Mouse (Mus musculus) liver, adult 2 months (tissue): ENCODE data around the gene Gm49395. TPM values are rescaled to one million over a fixed set of nuclear protein-coding genes. Genes with fewer than 3 reads are reported as not detected.

ENCODE experiments used
- DNase-seq: peaks from one replicate; pipeline ENCODE4 v3.0.0-alpha.2; 2011; ENCODE audit warnings: low read depth, low spot score; ENCODE audit errors: extremely low read depth
- H3K27ac ChIP-seq: fragments of 200-500 bp; replicated peaks from 2 replicates; pipeline ENCODE4 v1.5.1; 2012; ENCODE audit warnings: low read depth, mild to moderate bottlenecking, control low read depth, inconsistent platforms, low read length; ENCODE audit not compliant: insufficient read depth
- H3K27me3 ChIP-seq: fragments of 200-500 bp; 2 replicates; pipeline ENCODE4 v1.6.1; 2012; ENCODE audit warnings: mild to moderate bottlenecking, moderate library complexity, low read length, inconsistent platforms; ENCODE audit not compliant: control insufficient read depth, insufficient read depth
- H3K36me3 ChIP-seq: fragments of 200-500 bp; 2 replicates; pipeline ENCODE4 v1.6.1; 2012; ENCODE audit warnings: low read length, inconsistent platforms; ENCODE audit not compliant: control insufficient read depth, insufficient read depth
- H3K4me1 ChIP-seq: fragments of 200-500 bp; 2 replicates; pipeline ENCODE4 v1.6.1; 2011; ENCODE audit warnings: low read length; ENCODE audit not compliant: control insufficient read depth, insufficient read depth
- H3K4me3 ChIP-seq: fragments of 200-500 bp; 2 replicates; pipeline ENCODE4 v1.5.1; 2011; ENCODE audit warnings: low read depth, mild to moderate bottlenecking, control low read depth, low read length, moderate library complexity; ENCODE audit not compliant: insufficient read depth
- H3K79me2 ChIP-seq: fragments of 200-500 bp; 2 replicates; pipeline ENCODE4 v1.6.1; 2012; ENCODE audit warnings: inconsistent platforms, mild to moderate bottlenecking, low read length, moderate library complexity; ENCODE audit not compliant: control insufficient read depth, insufficient read depth
- H3K9ac ChIP-seq: fragments of 200-500 bp; 2 replicates; pipeline ENCODE4 v1.6.1; 2012; ENCODE audit warnings: low read depth, mild to moderate bottlenecking, control low read depth, inconsistent platforms, low read length
- CTCF ChIP-seq: fragments of 200-500 bp; IDR thresholded peaks from 2 replicates; pipeline ENCODE4 v1.5.1; 2011; ENCODE audit warnings: low read depth, low read length, control low read depth
- POLR2A ChIP-seq: fragments of 200-500 bp; IDR thresholded peaks from 2 replicates; pipeline ENCODE4 v1.6.1; 2011; ENCODE audit warnings: low read length, control low read depth; ENCODE audit not compliant: insufficient read depth; ENCODE audit errors: extremely low read depth
- WGBS: fragments of 180-500 bp; shearing (Covaris S2); methylation state at CpG from one replicate; pipeline ENCODE4 v1.1.7; 2018; 5-methylcytosine and 5-hydroxymethylcytosine counted together
- polyA plus RNA-seq: library from polyadenylated mRNA; depleted of rRNA; stranded (reverse); fragments of >200 nt; gene quantifications from 2 replicates; pipeline ENCODE4 v1.2.3, GENCODE M21; 2012; rRNA removed
- total RNA-seq: library from RNA; depleted of rRNA; stranded (reverse); fragments of >200 nt; gene quantifications from 2 replicates; pipeline ENCODE4 v1.2.3, GENCODE M21; 2014; rRNA removed

Gene Gm49395
- total RNA-seq, result 1.6 and 2.7 TPM in 2 replicates
- 1.5 and 1.6 TPM in 2 replicates for polyA plus RNA-seq

GRCm38 (mm10) chr13:115101355-115102191, at the start of gene Gm49395, which contains the start of gene Itga1:
TSS of gene Gm49395 (minus strand) at chr13:115101921.
TSS of gene Itga1 (minus strand) at chr13:115101964.
- TF ChIP-seq CTCF, result peak; percentile 45
- TF ChIP-seq POLR2A, result peak; percentile 33; the same call in 1 of the 2 replicates
- H3K79me2 ChIP-seq, result peaks cover 10% of the 10 kb centered on the region; the same call in 1 of the 2 replicates
- H3K4me1 ChIP-seq, result peaks cover 10% of the 10 kb centered on the region
- peaks cover 1% of the 10 kb centered on the region; the same call in 1 of the 2 replicates for H3K36me3 ChIP-seq
- H3K4me3 ChIP-seq, result peak within 1 kb of the TSS; percentile 88
- H3K27me3 ChIP-seq, result no peaks in the 10 kb centered on the region
- peak; percentile 100 for DNase-seq
- H3K27ac ChIP-seq, result peak within 1 kb of the TSS; percentile 97
- WGBS, result under 1% methylated on average over 39 of the region's 39 CpGs
- peak within 1 kb of the TSS; percentile 86 for H3K9ac ChIP-seq

DNA sequence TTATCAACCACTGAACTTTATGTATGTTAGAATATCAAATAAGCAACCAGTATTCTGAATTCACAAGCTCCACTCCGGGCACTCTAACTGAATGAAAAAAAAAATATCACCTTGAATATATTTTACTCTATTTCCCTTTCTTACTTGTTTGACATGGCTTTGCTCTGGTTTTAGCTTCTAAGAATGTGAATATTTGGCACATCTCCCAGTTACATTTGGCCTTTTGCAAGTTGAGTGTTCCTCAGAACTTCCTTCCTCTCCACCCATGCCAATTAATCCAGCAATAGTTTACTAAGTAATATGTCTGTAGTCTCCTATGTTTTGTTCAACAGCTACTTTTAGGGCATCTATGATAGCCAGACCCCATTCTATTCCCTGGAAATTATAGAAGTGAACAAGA, 48.9 kb upstream of the Gm49395 start:
- H3K36me3 ChIP-seq, result no peaks in the 10 kb centered on the region

DNA sequence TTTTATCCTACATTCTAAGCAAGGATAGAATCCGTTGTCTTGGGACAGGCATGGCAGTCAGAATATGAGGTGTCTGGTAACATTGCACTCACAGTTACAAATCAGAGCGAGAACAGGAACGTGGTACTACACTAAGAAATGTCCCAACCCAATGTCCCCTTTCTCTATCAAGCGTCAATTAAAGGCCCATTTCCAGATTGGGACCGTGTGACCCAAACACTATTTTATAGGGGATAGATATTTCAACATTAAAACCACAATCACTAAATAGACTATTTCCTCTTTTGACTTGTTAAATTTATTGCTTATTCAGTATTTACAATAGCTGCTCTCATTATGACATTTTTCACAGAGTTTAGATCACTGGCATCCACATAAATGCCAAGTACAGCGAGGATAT, 48.1 kb upstream of the Gm49395 start:
- Histone ChIP-seq H3K9ac (no peak overlapping the region), H3K4me3 (no peak overlapping the region), H3K4me1 (no peaks in the 10 kb centered on the region), H3K36me3 (no peaks in the 10 kb centered on the region), H3K27me3 (no peaks in the 10 kb centered on the region), H3K79me2 (no peaks in the 10 kb centered on the region), H3K27ac (0 out of 2 replicates have a peak overlapping the region, but pooled peaks have one; percentile 48)
- 89% methylated on average over 6 of the region's 6 CpGs for WGBS
- TF ChIP-seq CTCF, result no peak
- no peak for TF ChIP-seq POLR2A
- no peak for DNase-seq

More for the DNA sequence above, 48.9 kb upstream of the Gm49395 start:
- H3K79me2 ChIP-seq, result no peaks in the 10 kb centered on the region
- 76% methylated on average over 1 of the region's 1 CpGs for WGBS
- H3K27me3 ChIP-seq, result no peaks in the 10 kb centered on the region
- no peaks in the 10 kb centered on the region for H3K4me1 ChIP-seq
- no peak overlapping the region for H3K9ac ChIP-seq
- TF ChIP-seq CTCF (no peak), POLR2A (no peak)
- H3K4me3 ChIP-seq, result no peak overlapping the region
- H3K27ac ChIP-seq, result no peak overlapping the region
- peak; percentile 61 for DNase-seq

- Histone ChIP-seq H3K36me3 (no peaks in the 10 kb centered on the region), H3K4me3 (no peak overlapping the region), H3K4me1 (no peaks in the 10 kb centered on the region), H3K27me3 (no peaks in the 10 kb centered on the region), H3K79me2 (no peaks in the 10 kb centered on the region), H3K9ac (no peak overlapping the region), H3K27ac (no peak overlapping the region)
- WGBS, result 89% methylated on average over 2 of the region's 2 CpGs
- DNase-seq, result no peak
- TF ChIP-seq POLR2A (no peak), CTCF (no peak)
Observed at GRCm38 (mm10) chr13:115143575-115143974, 41.9 kb upstream of the Gm49395 start.

GRCm38 (mm10) chr13:115142066-115142465, 40.3 kb upstream of the Gm49395 start:
- H3K36me3 ChIP-seq, result no peaks in the 10 kb centered on the region
- WGBS, result 89% methylated on average over 3 of the region's 3 CpGs
- no peak overlapping the region for H3K4me3 ChIP-seq
- H3K27me3 ChIP-seq, result no peaks in the 10 kb centered on the region
- no peaks in the 10 kb centered on the region for H3K79me2 ChIP-seq
- H3K9ac ChIP-seq, result no peak overlapping the region
- no peak for DNase-seq
- no peak overlapping the region for H3K27ac ChIP-seq
- H3K4me1 ChIP-seq, result no peaks in the 10 kb centered on the region
- TF ChIP-seq CTCF, result no peak
- TF ChIP-seq POLR2A, result no peak

DNA sequence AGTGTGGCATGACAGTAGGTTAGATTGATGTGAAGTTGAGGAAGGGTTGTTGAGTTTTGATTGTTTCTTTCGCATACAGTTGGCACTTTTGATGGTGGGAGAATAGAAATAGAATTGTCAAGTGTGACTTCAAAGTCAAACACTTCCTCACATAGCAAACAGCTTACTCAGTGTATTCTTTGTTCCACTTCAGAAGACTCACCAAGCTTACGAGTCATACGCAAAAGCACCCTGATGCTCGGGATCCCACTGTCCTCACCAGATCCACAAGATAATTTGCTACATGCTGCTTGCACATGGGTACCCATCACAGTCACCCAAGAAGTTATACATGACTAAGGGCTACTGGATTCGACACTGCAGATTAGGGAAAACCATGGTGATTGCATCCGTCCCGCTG, 36.8 kb upstream of the Gm49395 start:
- H3K27me3 ChIP-seq, result no peaks in the 10 kb centered on the region
- no peak overlapping the region for H3K4me3 ChIP-seq
- H3K9ac ChIP-seq, result no peak overlapping the region
- no peak for TF ChIP-seq CTCF
- no peak for TF ChIP-seq POLR2A
- H3K27ac ChIP-seq, result no peak overlapping the region
- H3K4me1 ChIP-seq, result no peaks in the 10 kb centered on the region; the same call in 1 of the 2 replicates
- no peaks in the 10 kb centered on the region for H3K79me2 ChIP-seq
- no peaks in the 10 kb centered on the region for H3K36me3 ChIP-seq
- no peak for DNase-seq
- WGBS, result 94% methylated on average over 7 of the region's 7 CpGs
